Mouse (Mus musculus): ENCODE results near the gene Dhrs2. TPM values are rescaled to one million over a fixed set of nuclear protein-coding genes. Genes with fewer than 3 reads are reported as not detected.

Dhrs2 gene
- not detected in 2 replicates for polyA plus RNA-seq (2012)

DNA sequence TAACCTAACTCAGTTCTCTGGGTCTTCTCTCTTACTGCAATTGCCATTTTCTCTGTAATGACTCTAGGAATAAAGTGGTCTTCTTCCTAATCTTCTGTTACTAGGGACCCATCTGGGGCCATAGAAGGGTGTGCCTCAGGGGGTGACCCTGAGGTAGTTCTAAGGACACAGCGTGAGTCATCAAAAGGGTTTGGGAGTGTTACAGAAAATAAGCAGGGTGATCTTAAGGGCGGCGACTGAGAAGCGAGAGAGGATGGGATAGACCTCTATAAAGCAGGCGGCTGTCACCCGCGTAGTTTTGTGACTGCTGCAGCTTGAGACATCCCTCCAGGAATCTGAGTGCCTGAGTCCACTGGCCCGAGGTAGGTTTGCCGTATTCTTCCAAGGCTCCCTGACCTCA, at the start of gene Dhrs2:
TSS of gene Dhrs2 (plus strand) at position 301 of the 400 bp plus-strand sequence.
- H3K9me3 ChIP-seq (ENCODE audit: control insufficient read depth, low read length) = no peaks in the 10 kb centered on the region
- no peaks in the 10 kb centered on the region for H3K4me1 ChIP-seq (ENCODE audit: control insufficient read depth)
- H3K27me3 ChIP-seq (ENCODE audit: control insufficient read depth) = no peaks in the 10 kb centered on the region
- H3K4me3 ChIP-seq (replicated peaks) = no peak within 1 kb of the TSS
- H3K36me3 ChIP-seq (ENCODE audit: control insufficient read depth) = no peaks in the 10 kb centered on the region
- TF ChIP-seq TAL1 (IDR thresholded peaks at IDR 0.05; ENCODE audit: low read length) (no peak), GATA1 (IDR thresholded peaks at IDR 0.05; ENCODE audit: low read length) (no peak)

DNA sequence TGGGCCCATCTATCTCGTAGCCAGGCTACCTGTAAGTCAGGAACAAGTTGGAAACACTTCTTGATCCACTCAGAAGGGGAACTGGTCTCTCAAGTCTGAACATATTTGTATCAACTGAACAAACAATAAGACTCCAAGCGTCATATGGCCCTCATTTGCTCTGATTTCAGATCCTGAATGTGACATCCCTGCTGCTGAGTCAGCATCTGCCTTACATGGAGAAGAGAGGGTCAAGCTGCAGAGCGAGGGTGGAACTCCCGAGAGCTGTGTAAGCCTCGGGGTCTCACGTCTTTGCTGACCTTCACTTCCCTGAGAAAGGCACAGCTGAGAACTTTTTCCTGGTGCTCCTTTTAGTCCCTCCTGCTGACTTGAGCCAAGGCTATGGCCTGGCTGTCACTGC, 47.6 kb upstream of the Dhrs2 start:
- no peak overlapping the region for H3K4me3 ChIP-seq (replicated peaks)
- no peaks in the 10 kb centered on the region for H3K4me1 ChIP-seq (ENCODE audit: control insufficient read depth)
- no peaks in the 10 kb centered on the region for H3K36me3 ChIP-seq (ENCODE audit: control insufficient read depth)
- H3K9me3 ChIP-seq (ENCODE audit: control insufficient read depth, low read length) = no peaks in the 10 kb centered on the region
- no peaks in the 10 kb centered on the region for H3K27me3 ChIP-seq (ENCODE audit: control insufficient read depth)
- no peak for TF ChIP-seq TAL1 (IDR thresholded peaks at IDR 0.05; ENCODE audit: low read length)
- TF ChIP-seq GATA1 (IDR thresholded peaks at IDR 0.05; ENCODE audit: low read length) = no peak

DNA sequence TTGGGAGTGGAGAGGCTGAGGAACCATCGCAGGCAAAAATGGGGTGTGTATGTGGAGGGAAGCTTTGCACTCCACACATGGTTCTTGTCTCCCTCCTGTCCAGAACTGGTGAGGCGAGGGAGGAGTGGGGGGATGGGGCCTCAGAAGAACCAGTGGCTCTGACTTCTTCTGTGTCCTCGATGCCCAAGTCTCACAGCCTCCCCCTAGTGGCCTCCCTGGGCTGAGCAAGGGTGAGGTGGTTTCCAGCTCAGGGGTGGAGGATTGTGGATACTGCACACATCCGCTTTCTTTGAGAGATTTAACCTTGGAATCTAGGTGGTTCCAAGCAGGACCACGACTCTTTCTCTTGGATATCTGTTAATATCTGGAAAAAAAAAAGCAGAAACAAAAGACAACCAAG, 44.5 kb upstream of the Dhrs2 start:
- no peaks in the 10 kb centered on the region for H3K4me1 ChIP-seq (ENCODE audit: control insufficient read depth)
- H3K4me3 ChIP-seq (replicated peaks) = no peak overlapping the region
- no peaks in the 10 kb centered on the region for H3K36me3 ChIP-seq (ENCODE audit: control insufficient read depth)
- H3K9me3 ChIP-seq (ENCODE audit: control insufficient read depth, low read length) = no peaks in the 10 kb centered on the region
- no peaks in the 10 kb centered on the region for H3K27me3 ChIP-seq (ENCODE audit: control insufficient read depth)
- no peak for TF ChIP-seq GATA1 (IDR thresholded peaks at IDR 0.05; ENCODE audit: low read length)
- TF ChIP-seq TAL1 (IDR thresholded peaks at IDR 0.05; ENCODE audit: low read length) = no peak

DNA sequence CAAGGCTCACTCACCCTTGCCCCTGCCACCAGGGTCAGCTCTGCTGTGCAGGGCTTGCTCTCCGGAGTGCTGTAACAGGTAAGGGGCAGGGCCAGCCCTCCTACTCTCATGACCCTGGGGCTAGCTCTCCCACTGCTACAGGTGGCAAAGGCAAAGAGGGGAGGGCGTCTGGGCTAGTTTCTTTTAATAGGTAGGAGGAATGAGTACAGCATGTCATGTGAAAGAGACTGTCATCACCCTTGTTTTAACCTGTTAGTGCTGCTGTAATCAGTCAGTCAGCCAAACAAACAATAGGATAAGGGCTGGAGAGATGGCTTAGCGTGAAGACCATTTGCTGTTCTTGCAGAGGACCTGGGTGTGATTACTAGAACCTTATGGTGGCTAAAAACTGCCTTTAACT, 40.9 kb upstream of the Dhrs2 start:
- no peaks in the 10 kb centered on the region for H3K36me3 ChIP-seq (ENCODE audit: control insufficient read depth)
- no peaks in the 10 kb centered on the region for H3K9me3 ChIP-seq (ENCODE audit: control insufficient read depth, low read length)
- H3K4me1 ChIP-seq (ENCODE audit: control insufficient read depth) = no peaks in the 10 kb centered on the region
- no peaks in the 10 kb centered on the region for H3K27me3 ChIP-seq (ENCODE audit: control insufficient read depth)
- TF ChIP-seq TAL1 (IDR thresholded peaks at IDR 0.05; ENCODE audit: low read length) (no peak), GATA1 (IDR thresholded peaks at IDR 0.05; ENCODE audit: low read length) (no peak)
- no peak overlapping the region for H3K4me3 ChIP-seq (replicated peaks)

DNA sequence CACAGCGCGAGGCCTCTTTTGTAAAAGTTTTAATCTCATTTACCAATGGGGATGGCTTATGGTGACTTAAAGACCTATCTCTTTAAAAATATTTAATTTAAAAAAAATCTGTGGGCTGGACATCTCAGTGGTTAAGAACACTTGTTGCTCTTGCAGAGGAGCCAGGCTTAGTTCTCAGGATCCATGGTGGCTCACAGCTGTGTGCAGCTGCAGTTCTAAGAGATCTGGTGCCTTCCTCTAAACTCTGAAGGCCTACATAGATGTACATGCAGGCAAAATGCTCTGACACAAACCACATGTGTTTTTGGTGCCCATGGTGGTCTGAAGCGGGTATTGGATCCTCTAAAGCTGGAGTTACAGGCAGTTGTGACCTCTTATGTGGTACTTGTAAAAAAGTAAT, 38.6 kb upstream of the Dhrs2 start:
- peaks cover 2% of the 10 kb centered on the region for H3K27me3 ChIP-seq (ENCODE audit: control insufficient read depth)
- H3K36me3 ChIP-seq (ENCODE audit: control insufficient read depth) = no peaks in the 10 kb centered on the region
- H3K9me3 ChIP-seq (ENCODE audit: control insufficient read depth, low read length) = no peaks in the 10 kb centered on the region
- no peak overlapping the region for H3K4me3 ChIP-seq (replicated peaks)
- TF ChIP-seq GATA1 (IDR thresholded peaks at IDR 0.05; ENCODE audit: low read length) = no peak
- no peak for TF ChIP-seq TAL1 (IDR thresholded peaks at IDR 0.05; ENCODE audit: low read length)
- H3K4me1 ChIP-seq (ENCODE audit: control insufficient read depth) = no peaks in the 10 kb centered on the region

DNA sequence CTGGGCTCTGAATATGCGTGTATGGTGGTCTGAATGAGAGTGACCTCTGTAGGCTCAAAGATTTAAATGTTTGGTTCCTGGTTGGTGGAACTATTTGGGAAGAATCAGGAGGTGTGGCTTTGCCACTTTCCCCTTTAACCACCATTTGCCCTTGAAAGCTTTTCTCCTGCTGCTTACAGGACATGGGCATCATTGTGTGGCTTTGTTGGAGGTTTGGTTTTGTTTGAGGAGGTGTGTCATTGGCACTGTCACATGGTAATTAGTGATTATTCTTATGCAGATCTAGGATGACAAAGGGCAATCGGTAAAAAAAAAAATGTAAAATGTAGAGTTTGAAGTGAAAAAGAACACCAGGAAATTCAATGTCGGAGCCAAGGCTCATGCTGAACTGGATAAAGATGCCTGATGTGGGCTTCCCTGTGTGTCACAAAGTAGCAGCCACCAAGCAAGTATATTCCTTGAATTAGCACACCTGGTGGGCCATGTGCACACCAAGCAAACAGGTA, 37.1 kb upstream of the Dhrs2 start:
- H3K27me3 ChIP-seq (ENCODE audit: control insufficient read depth) = peaks cover 6% of the 10 kb centered on the region
- no peak for TF ChIP-seq TAL1 (IDR thresholded peaks at IDR 0.05; ENCODE audit: low read length)
- no peak for TF ChIP-seq GATA1 (IDR thresholded peaks at IDR 0.05; ENCODE audit: low read length)
- no peaks in the 10 kb centered on the region for H3K9me3 ChIP-seq (ENCODE audit: control insufficient read depth, low read length)
- H3K36me3 ChIP-seq (ENCODE audit: control insufficient read depth) = no peaks in the 10 kb centered on the region
- no peak overlapping the region for H3K4me3 ChIP-seq (replicated peaks)
- no peaks in the 10 kb centered on the region for H3K4me1 ChIP-seq (ENCODE audit: control insufficient read depth)

DNA sequence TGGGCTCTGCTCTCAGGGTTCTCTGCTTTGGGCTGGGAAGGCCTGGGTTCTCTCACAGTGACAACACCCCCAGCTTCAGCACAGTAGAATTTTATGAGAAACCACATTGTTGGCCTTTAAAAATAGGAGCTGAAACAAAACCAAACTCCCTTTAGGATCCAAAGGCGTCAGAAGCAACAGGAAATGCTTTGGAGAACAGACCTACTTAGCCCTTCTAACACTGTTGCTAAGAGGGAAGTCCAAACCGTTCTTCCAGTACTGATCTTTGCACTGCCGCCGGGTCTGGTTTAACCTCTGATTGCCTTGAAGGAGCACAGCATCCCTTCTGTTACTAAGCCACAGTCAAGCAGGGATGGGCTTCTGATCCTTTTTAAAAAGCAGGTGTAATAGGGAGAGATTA, 33.3 kb upstream of the Dhrs2 start:
- H3K4me3 ChIP-seq (replicated peaks) = no peak overlapping the region
- H3K27me3 ChIP-seq (ENCODE audit: control insufficient read depth) = peaks cover 11% of the 10 kb centered on the region
- no peaks in the 10 kb centered on the region for H3K36me3 ChIP-seq (ENCODE audit: control insufficient read depth)
- no peaks in the 10 kb centered on the region for H3K4me1 ChIP-seq (ENCODE audit: control insufficient read depth)
- H3K9me3 ChIP-seq (ENCODE audit: control insufficient read depth, low read length) = no peaks in the 10 kb centered on the region
- TF ChIP-seq TAL1 (IDR thresholded peaks at IDR 0.05; ENCODE audit: low read length) (no peak), GATA1 (IDR thresholded peaks at IDR 0.05; ENCODE audit: low read length) (no peak)

DNA sequence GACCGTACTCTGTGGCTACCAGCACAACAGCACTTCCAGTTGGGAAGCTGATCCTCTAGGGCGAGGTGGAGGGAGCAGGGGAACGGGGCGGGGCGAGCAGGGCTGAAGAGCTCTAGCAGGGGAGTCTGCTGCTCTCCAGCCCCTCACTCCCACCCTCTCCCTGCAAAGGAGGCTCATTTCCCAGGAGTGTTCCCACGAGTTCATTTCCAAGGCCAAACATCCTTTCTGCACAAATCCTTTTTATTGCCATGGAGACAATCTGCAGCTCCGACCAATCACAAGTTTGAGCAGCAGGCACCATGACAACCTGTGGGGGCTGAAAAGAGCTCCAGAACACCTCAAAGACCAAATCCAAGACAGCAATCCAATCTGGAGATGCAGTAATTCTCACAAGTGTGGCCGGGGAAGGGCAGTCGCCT, 32.4 kb upstream of the Dhrs2 start:
- Histone ChIP-seq H3K4me1 (ENCODE audit: control insufficient read depth) (no peaks in the 10 kb centered on the region), H3K27me3 (ENCODE audit: control insufficient read depth) (peaks cover 15% of the 10 kb centered on the region), H3K36me3 (ENCODE audit: control insufficient read depth) (no peaks in the 10 kb centered on the region), H3K4me3 (replicated peaks) (no peak overlapping the region), H3K9me3 (ENCODE audit: control insufficient read depth, low read length) (no peaks in the 10 kb centered on the region)
- TF ChIP-seq TAL1 (IDR thresholded peaks at IDR 0.05; ENCODE audit: low read length) (no peak), GATA1 (IDR thresholded peaks at IDR 0.05; ENCODE audit: low read length) (no peak)

DNA sequence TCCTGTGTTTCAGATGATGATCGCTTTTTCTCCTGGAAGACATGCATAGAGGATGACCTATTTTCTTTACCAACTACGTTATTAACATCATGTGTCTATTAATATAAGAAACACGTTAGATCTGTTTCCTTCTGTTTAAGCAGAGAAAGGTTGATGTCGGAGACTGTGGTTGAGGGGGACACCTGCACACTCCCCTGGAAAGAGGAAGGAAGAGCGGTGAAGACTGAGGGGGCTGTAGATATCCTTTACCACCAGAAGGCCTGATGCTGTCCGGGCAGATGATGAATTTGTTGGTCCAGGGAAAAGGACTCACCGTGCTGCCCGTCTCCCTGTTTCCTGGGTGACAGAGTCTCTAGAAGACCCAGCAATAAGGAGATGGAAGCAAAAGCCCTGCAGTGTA, 28.5 kb upstream of the Dhrs2 start:
- peaks cover 12% of the 10 kb centered on the region for H3K27me3 ChIP-seq (ENCODE audit: control insufficient read depth)
- TF ChIP-seq GATA1 (IDR thresholded peaks at IDR 0.05; ENCODE audit: low read length) (no peak), TAL1 (IDR thresholded peaks at IDR 0.05; ENCODE audit: low read length) (no peak)
- H3K4me1 ChIP-seq (ENCODE audit: control insufficient read depth) = no peaks in the 10 kb centered on the region
- H3K36me3 ChIP-seq (ENCODE audit: control insufficient read depth) = no peaks in the 10 kb centered on the region
- no peaks in the 10 kb centered on the region for H3K9me3 ChIP-seq (ENCODE audit: control insufficient read depth, low read length)
- no peak overlapping the region for H3K4me3 ChIP-seq (replicated peaks)

All from erythroblast, embryonic 14.5 days (primary cell).